Mouse (Mus musculus): Measurements from ENCODE around the gene Srcap. TPM values are rescaled to one million over a fixed set of nuclear protein-coding genes. Genes with fewer than 3 reads are reported as not detected.
A peak's percentile ranks its signal among the peaks of the same experiment; 100 is the strongest.

Gene Srcap
- polyA plus RNA-seq, 2 experiments: 21.4 to 44.1 TPM

GRCm38 (mm10) chr7:127475186-127475740, 36.5 kb upstream of the Srcap start:
- Histone ChIP-seq H3K4me3 (replicated peaks; ENCODE audit: low read length) (no peak overlapping the region), H3K9me3 (ENCODE audit: control insufficient read depth, low read length) (no peaks in the 10 kb centered on the region), H3K4me2 (replicated peaks; ENCODE audit: low read depth, low read length, severe bottlenecking) (no peak overlapping the region), H3K27me3 (ENCODE audit: control insufficient read depth, insufficient read depth, low read length) (no peaks in the 10 kb centered on the region), H3K27ac (replicated peaks; ENCODE audit: low read depth, low read length) (no peak overlapping the region), H3K4me1 (ENCODE audit: control insufficient read depth, insufficient read depth, low read length) (peaks cover 13% of the 10 kb centered on the region), H3K9ac (ENCODE audit: low read depth, low read length, severe bottlenecking) (no peak overlapping the region), H3K36me3 (ENCODE audit: control insufficient read depth, insufficient read depth, low read length) (peaks cover 31% of the 10 kb centered on the region)
- TF ChIP-seq POLR2A (IDR thresholded peaks at IDR 0.05; ENCODE audit: borderline replicate concordance, extremely low read depth, insufficient read depth, insufficient read length): no peak
- ATAC-seq (ENCODE audit: low FRiP score, low read depth) (no peak), DNase-seq (ENCODE audit: low spot score) (no peak)
- WGBS: 93% methylated on average over 11 of the region's 11 CpGs

- H3K4me3 ChIP-seq (replicated peaks; ENCODE audit: low read length): no peak overlapping the region
- peaks cover 20% of the 10 kb centered on the region for H3K4me1 ChIP-seq (ENCODE audit: control insufficient read depth, insufficient read depth, low read length)
- H3K9me3 ChIP-seq (ENCODE audit: control insufficient read depth, low read length): no peaks in the 10 kb centered on the region
- no peak overlapping the region for H3K4me2 ChIP-seq (replicated peaks; ENCODE audit: low read depth, low read length, severe bottlenecking)
- WGBS: 95% methylated on average over 11 of the region's 11 CpGs
- no peak for TF ChIP-seq POLR2A (IDR thresholded peaks at IDR 0.05; ENCODE audit: borderline replicate concordance, extremely low read depth, insufficient read depth, insufficient read length)
- no peak overlapping the region for H3K27ac ChIP-seq (replicated peaks; ENCODE audit: low read depth, low read length)
- no peak overlapping the region for H3K9ac ChIP-seq (ENCODE audit: low read depth, low read length, severe bottlenecking)
- no peak for DNase-seq (ENCODE audit: low spot score)
- ATAC-seq (ENCODE audit: low FRiP score, low read depth): no peak
- H3K27me3 ChIP-seq (ENCODE audit: control insufficient read depth, insufficient read depth, low read length): no peaks in the 10 kb centered on the region
- peaks cover 39% of the 10 kb centered on the region for H3K36me3 ChIP-seq (ENCODE audit: control insufficient read depth, insufficient read depth, low read length)
Measured at GRCm38 (mm10) chr7:127476336-127476735, 35.4 kb upstream of the Srcap start.

GRCm38 (mm10) chr7:127476855-127477254, 34.9 kb upstream of the Srcap start:
- no peak for DNase-seq (ENCODE audit: low spot score)
- H3K4me2 ChIP-seq (replicated peaks; ENCODE audit: low read depth, low read length, severe bottlenecking): peak overlapping the region; percentile 60
- ATAC-seq (ENCODE audit: low FRiP score, low read depth): no peak
- no peak for TF ChIP-seq POLR2A (IDR thresholded peaks at IDR 0.05; ENCODE audit: borderline replicate concordance, extremely low read depth, insufficient read depth, insufficient read length)
- H3K36me3 ChIP-seq (ENCODE audit: control insufficient read depth, insufficient read depth, low read length): peaks cover 42% of the 10 kb centered on the region
- H3K4me3 ChIP-seq (replicated peaks; ENCODE audit: low read length): peak overlapping the region; percentile 89
- peaks cover 20% of the 10 kb centered on the region for H3K4me1 ChIP-seq (ENCODE audit: control insufficient read depth, insufficient read depth, low read length)
- H3K27ac ChIP-seq (replicated peaks; ENCODE audit: low read depth, low read length): peak overlapping the region; percentile 85
- no peaks in the 10 kb centered on the region for H3K27me3 ChIP-seq (ENCODE audit: control insufficient read depth, insufficient read depth, low read length)
- H3K9me3 ChIP-seq (ENCODE audit: control insufficient read depth, low read length): no peaks in the 10 kb centered on the region
- WGBS: 76% methylated on average over 4 of the region's 4 CpGs
- no peak overlapping the region for H3K9ac ChIP-seq (ENCODE audit: low read depth, low read length, severe bottlenecking)

GRCm38 (mm10) chr7:127477687-127478634, 33.8 kb upstream of the Srcap start:
- Histone ChIP-seq H3K9me3 (ENCODE audit: control insufficient read depth, low read length) (no peaks in the 10 kb centered on the region), H3K27me3 (ENCODE audit: control insufficient read depth, insufficient read depth, low read length) (no peaks in the 10 kb centered on the region), H3K36me3 (ENCODE audit: control insufficient read depth, insufficient read depth, low read length) (peaks cover 53% of the 10 kb centered on the region), H3K4me3 (replicated peaks; ENCODE audit: low read length) (peak overlapping the region; percentile 89), H3K4me1 (ENCODE audit: control insufficient read depth, insufficient read depth, low read length) (peaks cover 14% of the 10 kb centered on the region), H3K4me2 (replicated peaks; ENCODE audit: low read depth, low read length, severe bottlenecking) (peak overlapping the region; percentile 86), H3K27ac (replicated peaks; ENCODE audit: low read depth, low read length) (peak overlapping the region; percentile 85), H3K9ac (ENCODE audit: low read depth, low read length, severe bottlenecking) (peak overlapping the region; percentile 92)
- peak; percentile 68; the same call in 1 of the 2 replicates for TF ChIP-seq POLR2A (IDR thresholded peaks at IDR 0.05; ENCODE audit: borderline replicate concordance, extremely low read depth, insufficient read depth, insufficient read length)
- ATAC-seq (ENCODE audit: low FRiP score, low read depth): peak; percentile 91
- 2% methylated on average over 50 of the region's 50 CpGs for WGBS
- peak; percentile 100 for DNase-seq (ENCODE audit: low spot score)

GRCm38 (mm10) chr7:127478635-127479317, 33.0 kb upstream of the Srcap start, which contains the start of gene Fbrs:
Fbrs (plus strand) TSS chr7:127479199.
- H3K27ac ChIP-seq (replicated peaks; ENCODE audit: low read depth, low read length): peak within 1 kb of the TSS; percentile 85
- under 1% methylated on average over 46 of the region's 62 CpGs for WGBS

More at GRCm38 (mm10) chr7:127478635-127479317, 33.0 kb upstream of the Srcap start, which contains the start of gene Fbrs:
- H3K9ac ChIP-seq (ENCODE audit: low read depth, low read length, severe bottlenecking): peak within 1 kb of the TSS; percentile 92
- peaks cover 58% of the 10 kb centered on the region for H3K36me3 ChIP-seq (ENCODE audit: control insufficient read depth, insufficient read depth, low read length)
- DNase-seq (ENCODE audit: low spot score) (peak; percentile 96), ATAC-seq (ENCODE audit: low FRiP score, low read depth) (peak; percentile 81)
- no peak for TF ChIP-seq POLR2A (IDR thresholded peaks at IDR 0.05; ENCODE audit: borderline replicate concordance, extremely low read depth, insufficient read depth, insufficient read length)
- peak within 1 kb of the TSS; percentile 89 for H3K4me3 ChIP-seq (replicated peaks; ENCODE audit: low read length)
- H3K9me3 ChIP-seq (ENCODE audit: control insufficient read depth, low read length): no peaks in the 10 kb centered on the region
- peaks cover 14% of the 10 kb centered on the region for H3K4me1 ChIP-seq (ENCODE audit: control insufficient read depth, insufficient read depth, low read length)
- peak within 1 kb of the TSS; percentile 86 for H3K4me2 ChIP-seq (replicated peaks; ENCODE audit: low read depth, low read length, severe bottlenecking)
- no peaks in the 10 kb centered on the region for H3K27me3 ChIP-seq (ENCODE audit: control insufficient read depth, insufficient read depth, low read length)

All from limb, embryonic 14.5 days (tissue).